Mouse (Mus musculus) forebrain, embryonic 13.5 days (tissue): ENCODE data around the gene Ergic1. TPM values are rescaled to one million over a fixed set of nuclear protein-coding genes. Genes with fewer than 3 reads are reported as not detected.

ENCODE experiments used
- ATAC-seq: fragments of 200-750 bp; cut with Nextera tagmentation; 2 replicates; pipeline ENCODE4 v1.8.0; 2017
- H3K27ac ChIP-seq: fragments of 300-500 bp; sonication (generic); 2 replicates; pipeline ENCODE4 v1.5.1; 2015; ENCODE audit warnings: inconsistent platforms, mild to moderate bottlenecking, moderate library complexity
- H3K27me3 ChIP-seq: fragments of 300-500 bp; sonication (generic); 2 replicates; pipeline ENCODE4 v1.6.1; 2015; ENCODE audit warnings: mild to moderate bottlenecking, inconsistent platforms
- H3K36me3 ChIP-seq: fragments of 300-500 bp; sonication (generic); 2 replicates; pipeline ENCODE4 v1.6.1; 2015; ENCODE audit warnings: mild to moderate bottlenecking, inconsistent platforms; ENCODE audit not compliant: poor library complexity, severe bottlenecking
- H3K4me1 ChIP-seq: fragments of 300-500 bp; sonication (generic); 2 replicates; pipeline ENCODE4 v1.6.1; 2015; ENCODE audit warnings: inconsistent platforms
- H3K4me2 ChIP-seq: fragments of 300-500 bp; sonication (generic); 2 replicates; pipeline ENCODE4 v1.6.1; 2015; ENCODE audit warnings: inconsistent platforms, mild to moderate bottlenecking, moderate library complexity
- H3K4me3 ChIP-seq: fragments of 300-500 bp; sonication (generic); 2 replicates; pipeline ENCODE4 v1.5.1; 2015; ENCODE audit warnings: mild to moderate bottlenecking, inconsistent platforms
- H3K9ac ChIP-seq: fragments of 300-500 bp; sonication (generic); 2 replicates; pipeline ENCODE4 v1.6.1; 2015; ENCODE audit warnings: mild to moderate bottlenecking, inconsistent platforms
- H3K9me3 ChIP-seq: fragments of 300-500 bp; sonication (generic); replicated peaks from 2 replicates; pipeline ENCODE4 v1.6.1; 2016; ENCODE audit warnings: inconsistent platforms
- WGBS: fragments of 180-500 bp; shearing (Covaris S2); methylation state at CpG from one replicate; pipeline ENCODE4 v1.1.7; 2015; 5-methylcytosine and 5-hydroxymethylcytosine counted together
- polyA plus RNA-seq: library from polyadenylated mRNA; unstranded; fragments of >200 nt; fragmentation: Nextera tagmentation; extraction: Ambion mirVana; gene quantifications from 2 replicates; pipeline ENCODE4 v1.2.1, GENCODE M21; 2015

Ergic1 gene
- polyA plus RNA-seq, 1 experiment from 2014 or later = 95.9 TPM

DNA sequence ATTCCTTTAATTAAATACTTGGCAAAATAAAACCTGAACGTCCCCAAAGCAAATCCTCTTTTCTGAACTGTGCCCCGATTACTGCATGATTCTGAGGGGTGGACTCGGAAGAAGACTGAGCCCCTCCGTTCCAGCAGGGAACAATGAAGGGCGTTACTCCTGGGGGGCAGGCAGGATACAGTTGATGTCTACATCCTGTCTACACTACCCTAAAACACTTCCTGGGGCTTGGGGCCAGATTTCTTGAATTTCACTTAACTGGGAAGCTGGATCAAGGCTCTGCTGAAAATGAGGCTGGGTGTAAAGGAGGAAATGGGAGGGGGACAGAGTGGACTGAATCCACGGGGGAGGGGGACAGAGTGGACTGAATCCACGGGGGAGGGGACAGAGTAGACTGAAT, 13.5 kb upstream of the Ergic1 start:
- Histone ChIP-seq H3K36me3 (no peaks in the 10 kb centered on the region), H3K27me3 (peaks cover 14% of the 10 kb centered on the region), H3K4me3 (no peak overlapping the region), H3K4me2 (no peak overlapping the region), H3K27ac (no peak overlapping the region), H3K9ac (no peak overlapping the region), H3K4me1 (no peaks in the 10 kb centered on the region), H3K9me3 (no peaks in the 10 kb centered on the region)
- WGBS = 44% methylated on average over 7 of the region's 7 CpGs
- no peak for ATAC-seq

DNA sequence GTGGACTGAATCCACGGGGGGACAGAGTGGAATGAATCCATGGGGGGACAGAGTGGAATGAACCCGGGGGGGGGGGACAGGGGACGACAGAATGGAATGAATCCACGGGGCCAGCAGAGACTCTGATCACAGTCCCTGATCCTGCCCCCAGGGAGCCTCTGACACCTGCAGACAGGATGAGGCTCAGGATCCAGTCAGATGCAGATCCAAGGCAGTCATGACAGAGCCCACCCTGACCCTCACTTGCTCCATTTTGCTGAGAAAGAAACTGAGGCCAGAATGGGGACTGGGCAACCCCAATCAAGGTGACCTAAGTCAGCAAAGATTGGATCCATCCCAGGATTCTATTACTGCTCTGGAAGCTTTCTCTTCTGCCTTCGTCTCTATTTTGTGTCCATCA, 12.7 kb upstream of the Ergic1 start:
- Histone ChIP-seq H3K36me3 (no peaks in the 10 kb centered on the region), H3K9me3 (no peaks in the 10 kb centered on the region), H3K9ac (no peak overlapping the region), H3K27ac (no peak overlapping the region), H3K27me3 (peaks cover 14% of the 10 kb centered on the region), H3K4me3 (no peak overlapping the region), H3K4me2 (no peak overlapping the region), H3K4me1 (no peaks in the 10 kb centered on the region)
- no peak for ATAC-seq
- 21% methylated on average over 5 of the region's 5 CpGs for WGBS

DNA sequence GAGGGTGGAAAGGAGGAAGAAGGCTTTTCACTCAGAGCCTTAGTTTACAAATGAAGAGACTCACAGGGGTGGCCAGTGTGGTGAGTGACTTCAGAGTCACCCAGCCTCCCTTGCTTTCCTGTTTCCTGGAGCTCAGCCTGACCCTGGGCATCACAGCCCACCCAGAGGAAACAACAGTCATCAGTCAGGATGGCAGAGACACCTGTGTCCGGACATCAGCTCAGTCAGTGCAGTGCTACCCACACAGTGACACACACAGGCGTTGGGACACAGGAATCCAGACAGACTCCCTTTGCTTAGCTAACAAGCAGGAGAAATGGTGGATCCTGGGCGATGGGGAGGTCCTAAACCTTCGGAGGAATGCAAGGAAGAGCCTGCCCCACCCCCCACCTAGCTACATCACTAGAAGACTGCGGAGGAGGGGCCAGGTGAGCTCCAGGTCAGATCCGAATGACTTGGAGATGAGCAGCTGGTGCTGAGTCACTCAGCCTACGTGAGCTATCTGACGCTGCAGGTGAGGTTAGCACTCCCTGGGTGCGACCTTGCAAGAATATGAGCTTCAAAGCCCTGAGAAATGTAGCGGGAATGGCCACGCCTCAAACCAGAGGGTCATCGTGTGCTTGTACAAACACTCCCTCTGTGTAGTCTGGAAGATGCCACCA, 12.0 kb upstream of the Ergic1 start:
- H3K4me3 ChIP-seq = no peak overlapping the region
- no peak overlapping the region for H3K4me2 ChIP-seq
- H3K4me1 ChIP-seq = no peaks in the 10 kb centered on the region
- H3K9me3 ChIP-seq = no peaks in the 10 kb centered on the region
- peaks cover 14% of the 10 kb centered on the region for H3K27me3 ChIP-seq
- H3K27ac ChIP-seq = no peak overlapping the region
- ATAC-seq = no peak
- no peaks in the 10 kb centered on the region for H3K36me3 ChIP-seq
- WGBS = 13% methylated on average over 12 of the region's 12 CpGs
- H3K9ac ChIP-seq = no peak overlapping the region

DNA sequence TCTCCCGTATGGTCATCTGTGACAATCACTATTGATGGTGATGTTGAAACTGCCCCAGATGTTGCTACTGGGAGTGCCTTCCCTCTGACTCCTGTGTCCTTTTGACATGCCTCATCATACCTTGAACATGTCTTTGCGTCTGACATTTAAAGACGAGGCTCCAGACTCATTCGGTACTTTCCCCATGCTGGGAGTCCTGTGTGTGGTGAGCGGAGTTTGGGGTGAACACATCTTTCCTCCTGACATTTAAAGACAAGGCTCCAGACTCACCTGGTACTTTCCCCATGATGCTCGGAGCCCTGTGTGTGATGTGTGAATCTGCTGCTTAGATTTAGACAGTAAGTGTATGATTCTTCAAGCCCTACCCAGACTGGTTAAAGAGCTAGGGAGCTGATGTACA, 10.2 kb upstream of the Ergic1 start:
- Histone ChIP-seq H3K4me3 (no peak overlapping the region), H3K27me3 (peaks cover 15% of the 10 kb centered on the region), H3K9ac (no peak overlapping the region), H3K9me3 (no peaks in the 10 kb centered on the region), H3K4me1 (no peaks in the 10 kb centered on the region), H3K4me2 (no peak overlapping the region), H3K36me3 (no peaks in the 10 kb centered on the region), H3K27ac (no peak overlapping the region)
- ATAC-seq = no peak
- 90% methylated on average over 6 of the region's 6 CpGs for WGBS

DNA sequence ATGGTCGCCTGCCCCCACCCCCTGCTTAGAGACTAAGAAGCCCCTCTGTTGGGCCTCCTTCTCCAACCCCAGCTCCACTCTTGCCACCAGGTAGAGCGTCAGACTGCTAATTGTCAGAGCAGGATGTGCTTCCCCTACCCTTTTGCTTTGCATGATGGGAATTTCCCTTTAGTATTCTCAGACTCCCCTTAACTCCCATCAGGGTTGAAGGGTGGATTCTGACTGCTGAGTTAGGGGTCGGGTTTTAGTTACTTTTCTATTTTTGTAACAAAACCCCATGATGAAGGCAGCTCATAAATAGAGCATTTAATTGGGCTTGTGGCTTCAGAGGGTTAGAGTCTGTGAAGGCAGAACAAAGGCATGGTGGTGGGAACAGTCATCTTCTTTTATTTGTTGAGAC, 8.3 kb upstream of the Ergic1 start:
- Histone ChIP-seq H3K4me3 (no peak overlapping the region), H3K9me3 (no peaks in the 10 kb centered on the region), H3K27ac (no peak overlapping the region), H3K9ac (no peak overlapping the region), H3K27me3 (peaks cover 20% of the 10 kb centered on the region), H3K4me1 (no peaks in the 10 kb centered on the region), H3K4me2 (no peak overlapping the region), H3K36me3 (no peaks in the 10 kb centered on the region)
- no peak for ATAC-seq
- WGBS = 77% methylated on average over 3 of the region's 3 CpGs

DNA sequence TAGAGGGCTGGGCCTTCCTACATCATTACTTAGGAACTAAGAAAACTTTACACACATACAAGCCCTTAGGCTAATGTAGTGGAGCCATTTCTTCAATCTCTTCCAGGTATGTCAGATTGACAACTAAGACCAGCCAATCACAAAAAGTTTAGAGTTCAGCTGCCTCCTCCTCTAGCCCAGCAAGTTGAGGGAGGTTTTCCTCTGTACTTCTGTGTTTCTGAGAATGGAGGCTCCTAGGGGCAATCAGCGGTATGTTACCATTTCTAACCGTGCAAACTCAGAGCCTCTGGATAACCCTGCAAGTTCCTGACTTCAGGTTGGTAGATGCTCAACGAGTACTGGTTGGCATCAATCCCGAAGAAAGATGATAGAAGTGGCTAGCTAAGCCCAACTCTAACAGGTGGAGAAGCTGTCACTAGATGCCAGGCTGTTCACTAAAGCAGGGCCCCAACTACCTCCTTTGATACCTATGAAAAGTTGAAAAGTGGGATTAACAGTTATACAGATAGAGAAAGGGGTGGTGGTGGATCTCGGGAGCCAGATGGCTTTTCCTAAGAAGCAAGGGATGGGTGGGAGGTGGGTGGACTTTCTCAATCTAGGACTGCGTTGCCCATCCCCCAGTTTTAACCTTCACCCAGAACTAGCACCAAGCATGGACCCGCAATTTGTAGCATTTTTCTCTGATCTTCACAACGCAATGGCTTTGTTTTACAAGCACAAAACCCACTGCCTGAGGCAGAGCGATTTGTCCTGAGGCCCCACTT, 581 bp upstream of the Ergic1 start:
- H3K4me3 ChIP-seq = peak overlapping the region; percentile 83
- H3K9me3 ChIP-seq = no peaks in the 10 kb centered on the region
- peak overlapping the region; percentile 97 for H3K4me2 ChIP-seq
- peak overlapping the region; percentile 69 for H3K27ac ChIP-seq
- 34% methylated on average over 9 of the region's 9 CpGs for WGBS
- peaks cover 33% of the 10 kb centered on the region for H3K4me1 ChIP-seq
- peak overlapping the region; percentile 94 for H3K9ac ChIP-seq
- peak; percentile 54 for ATAC-seq
- H3K36me3 ChIP-seq = peaks cover 23% of the 10 kb centered on the region
- 0 out of 2 replicates have a peak, but pooled peaks cover 6% of the 10 kb centered on the region for H3K27me3 ChIP-seq

DNA sequence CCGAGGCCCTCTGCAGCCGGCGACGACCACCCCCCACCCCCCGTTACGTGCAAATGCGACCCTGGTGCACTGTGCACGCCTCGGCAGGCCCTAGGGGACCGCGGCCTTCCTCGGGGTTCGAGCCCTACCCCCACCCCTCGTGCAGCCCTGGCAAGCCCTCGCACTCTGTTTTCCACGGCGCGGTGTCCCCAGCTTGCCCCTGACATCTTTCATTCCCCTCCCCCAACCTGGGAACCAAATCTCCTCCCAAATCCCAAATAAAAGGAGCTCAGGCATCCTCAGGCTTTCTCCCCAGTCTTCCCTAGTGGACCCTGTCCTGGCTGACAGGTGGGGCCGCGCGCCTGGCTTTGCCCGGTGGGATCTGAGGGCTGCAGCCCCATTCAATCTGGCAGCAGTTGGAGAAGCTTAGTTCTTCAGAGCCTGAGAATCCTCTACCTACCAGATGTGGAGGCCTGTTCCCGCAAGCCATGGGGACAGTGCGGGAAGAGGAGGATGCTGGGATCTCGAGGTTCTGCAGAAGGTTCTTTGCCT, 427 bp downstream of the Ergic1 start, which contains the start of gene Dusp1:
Gene Dusp1 (minus strand): TSS at position 478 of the 531 bp plus-strand sequence.
- Histone ChIP-seq H3K9me3 (0 out of 2 replicates have a peak, but pooled peaks cover 3% of the 10 kb centered on the region), H3K36me3 (peaks cover 33% of the 10 kb centered on the region), H3K4me1 (peaks cover 33% of the 10 kb centered on the region), H3K4me3 (peak within 1 kb of the TSS; percentile 83), H3K27me3 (no peaks in the 10 kb centered on the region), H3K4me2 (peak within 1 kb of the TSS; percentile 97), H3K9ac (peak within 1 kb of the TSS; percentile 94), H3K27ac (peak within 1 kb of the TSS; percentile 69)
- 1% methylated on average over 25 of the region's 25 CpGs for WGBS
- peak; percentile 90 for ATAC-seq

DNA sequence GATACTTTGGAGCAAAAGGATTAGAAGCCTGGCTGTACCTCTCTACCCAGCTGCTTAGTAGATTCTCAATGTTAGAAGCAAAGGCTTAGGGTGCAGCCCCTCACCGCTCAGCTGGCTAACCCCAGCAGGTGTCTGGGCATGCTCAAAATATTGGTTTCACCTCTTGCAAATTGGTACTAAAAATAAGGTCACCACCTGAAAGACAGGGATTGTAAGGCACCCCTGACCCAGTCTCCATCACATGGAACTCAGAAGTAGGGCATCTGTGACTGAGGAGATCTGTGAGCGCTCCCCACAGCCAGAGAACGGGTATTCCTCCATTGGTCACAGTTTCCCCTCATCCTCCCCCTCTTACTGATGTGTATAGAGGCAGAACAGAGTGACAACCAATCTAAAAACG, 1.0 kb downstream of the Ergic1 start:
- H3K4me2 ChIP-seq = peak overlapping the region; percentile 97
- H3K9me3 ChIP-seq = 0 out of 2 replicates have a peak, but pooled peaks cover 3% of the 10 kb centered on the region
- H3K9ac ChIP-seq = peak overlapping the region; percentile 94
- H3K4me3 ChIP-seq = peak overlapping the region; percentile 83
- no peaks in the 10 kb centered on the region for H3K27me3 ChIP-seq
- peaks cover 33% of the 10 kb centered on the region for H3K4me1 ChIP-seq
- no peak overlapping the region for H3K27ac ChIP-seq
- peaks cover 38% of the 10 kb centered on the region for H3K36me3 ChIP-seq
- 77% methylated on average over 4 of the region's 4 CpGs for WGBS
- ATAC-seq = no peak

DNA sequence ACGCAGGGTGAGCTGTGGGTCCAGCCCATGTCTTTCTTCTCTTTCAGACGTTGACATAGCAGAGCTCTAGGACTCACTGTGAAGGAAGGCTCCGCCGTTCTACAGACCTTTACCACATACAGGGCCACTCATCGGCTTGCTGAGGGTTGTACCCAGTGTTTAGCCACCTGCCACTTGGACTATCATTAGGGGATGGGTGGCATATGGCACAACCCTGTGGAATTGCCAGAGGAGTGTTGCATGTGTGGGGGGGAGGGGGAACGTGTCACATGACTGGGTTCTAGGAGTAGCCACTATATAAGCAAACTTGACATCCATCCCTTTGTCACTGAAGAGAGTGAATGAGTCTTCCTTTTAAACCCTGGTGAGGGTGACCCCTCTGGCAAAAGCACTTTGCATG, 2.2 kb downstream of the Ergic1 start:
- H3K4me2 ChIP-seq = peak overlapping the region; percentile 97; the same call in 1 of the 2 replicates
- peaks cover 50% of the 10 kb centered on the region for H3K36me3 ChIP-seq
- no peaks in the 10 kb centered on the region for H3K27me3 ChIP-seq
- H3K4me1 ChIP-seq = peaks cover 33% of the 10 kb centered on the region
- no peak for ATAC-seq
- peak overlapping the region; percentile 5; the same call in 1 of the 2 replicates for H3K9ac ChIP-seq
- WGBS = 88% methylated on average over 6 of the region's 6 CpGs
- no peak overlapping the region for H3K4me3 ChIP-seq
- no peak overlapping the region for H3K27ac ChIP-seq
- H3K9me3 ChIP-seq = peaks cover 3% of the 10 kb centered on the region; the same call in 1 of the 2 replicates

DNA sequence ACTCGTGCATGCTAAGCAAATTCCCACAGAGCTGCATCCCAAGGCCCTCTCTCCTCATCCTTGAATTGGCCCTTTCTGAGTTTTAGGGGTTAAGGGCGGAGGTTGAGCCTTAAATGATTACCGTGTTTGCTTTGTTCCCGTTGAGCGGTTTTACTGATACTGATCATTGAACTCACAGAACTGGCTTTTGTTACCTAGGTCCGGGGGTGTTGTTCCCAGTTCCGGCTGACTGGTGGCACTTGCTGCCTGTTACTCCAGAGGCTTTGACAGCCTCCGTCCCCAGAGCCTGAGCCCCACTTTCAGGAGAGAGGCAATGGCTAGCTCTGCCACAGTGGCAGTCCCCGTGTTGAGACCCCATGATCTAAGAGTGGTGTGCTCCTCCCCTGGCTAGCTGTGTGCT, 3.1 kb downstream of the Ergic1 start:
- peaks cover 60% of the 10 kb centered on the region for H3K36me3 ChIP-seq
- H3K4me2 ChIP-seq = no peak overlapping the region
- peaks cover 33% of the 10 kb centered on the region for H3K4me1 ChIP-seq
- WGBS = 69% methylated on average over 9 of the region's 9 CpGs
- no peak overlapping the region for H3K4me3 ChIP-seq
- H3K9ac ChIP-seq = no peak overlapping the region
- ATAC-seq = no peak
- no peaks in the 10 kb centered on the region for H3K27me3 ChIP-seq
- peaks cover 3% of the 10 kb centered on the region; the same call in 1 of the 2 replicates for H3K9me3 ChIP-seq
- no peak overlapping the region for H3K27ac ChIP-seq

DNA sequence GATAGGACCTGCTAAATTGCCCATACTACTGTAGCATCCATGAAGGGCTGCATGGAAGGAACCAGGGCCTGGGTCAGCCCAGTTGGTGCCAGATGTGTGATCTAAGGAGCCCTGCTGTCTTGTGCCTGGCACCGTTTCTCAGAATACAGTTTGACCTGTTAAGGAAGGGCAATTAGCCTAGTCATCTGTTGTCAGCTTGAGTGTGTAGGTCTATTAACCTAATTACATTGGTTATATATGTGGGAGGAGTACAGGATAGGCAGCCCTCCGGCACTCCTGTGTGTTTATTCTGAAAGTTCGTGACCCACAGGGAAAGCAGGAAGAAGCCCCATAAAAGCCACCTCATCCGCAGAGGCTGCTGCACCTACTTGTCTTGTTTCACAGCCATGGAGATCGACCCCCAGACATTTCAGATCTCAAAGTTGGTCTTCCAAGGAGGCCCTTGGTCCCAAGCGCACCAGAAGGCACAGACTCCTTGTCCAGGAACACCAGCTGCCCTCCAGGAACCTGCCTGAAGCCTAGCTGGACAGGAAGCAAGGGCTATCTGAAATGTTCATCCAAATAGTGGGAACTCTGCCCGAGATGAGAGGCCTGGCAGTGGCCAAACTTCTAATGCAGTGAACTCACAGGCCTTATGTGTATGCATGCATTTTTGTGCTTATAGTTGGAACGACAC, 6.0 kb downstream of the Ergic1 start:
- no peak overlapping the region for H3K27ac ChIP-seq
- no peak overlapping the region for H3K4me3 ChIP-seq
- H3K36me3 ChIP-seq = peaks cover 78% of the 10 kb centered on the region
- peaks cover 3% of the 10 kb centered on the region; the same call in 1 of the 2 replicates for H3K9me3 ChIP-seq
- H3K4me1 ChIP-seq = peaks cover 19% of the 10 kb centered on the region
- no peak for ATAC-seq
- no peak overlapping the region for H3K9ac ChIP-seq
- H3K27me3 ChIP-seq = no peaks in the 10 kb centered on the region
- WGBS = 88% methylated on average over 8 of the region's 8 CpGs
- H3K4me2 ChIP-seq = no peak overlapping the region

DNA sequence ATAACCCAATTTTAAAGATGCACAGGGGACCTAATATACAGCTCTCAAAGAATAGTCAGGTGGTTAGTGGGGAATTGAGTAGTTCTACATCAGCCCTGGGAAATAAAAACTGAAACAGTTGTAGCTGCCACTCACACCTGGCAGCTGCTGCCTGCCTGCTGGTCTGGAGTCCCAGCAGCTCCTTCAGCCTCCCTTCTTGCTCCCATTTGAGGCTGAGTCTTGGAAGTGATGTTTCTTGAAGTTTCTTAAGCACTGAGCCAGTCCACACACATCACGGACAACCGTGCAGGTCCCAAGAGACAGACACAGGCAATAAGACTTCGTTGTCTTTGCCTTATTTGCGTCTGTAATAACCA, 6.5 kb downstream of the Ergic1 start:
- peaks cover 14% of the 10 kb centered on the region for H3K4me1 ChIP-seq
- 97% methylated on average over 4 of the region's 4 CpGs for WGBS
- no peak overlapping the region for H3K9ac ChIP-seq
- H3K4me2 ChIP-seq = no peak overlapping the region
- H3K9me3 ChIP-seq = peaks cover 3% of the 10 kb centered on the region; the same call in 1 of the 2 replicates
- no peak overlapping the region for H3K27ac ChIP-seq
- no peak overlapping the region for H3K4me3 ChIP-seq
- H3K36me3 ChIP-seq = peaks cover 83% of the 10 kb centered on the region
- no peak for ATAC-seq
- H3K27me3 ChIP-seq = no peaks in the 10 kb centered on the region
